Mouse (Mus musculus): ENCODE results near the gene Vma21-ps.
"Not testable (repeated sequence)": the region's sequence is repeated elsewhere in the genome, so short reads cannot be mapped to it uniquely, and the experiment has no call there.

The Vma21-ps gene

GRCm38 (mm10) chr4:52497144-52497543 lies at the start of gene Vma21-ps:
TSS of gene Vma21-ps (minus strand) at chr4:52497244.
- DNase-seq (ENCODE audit: low spot score in 2 of 2) = not testable (repeated sequence)

GRCm38 (mm10) chr4:52543001-52543400 lies 46.0 kb upstream of the Vma21-ps start:
- no peak for DNase-seq (ENCODE audit: low spot score in 2 of 2)

GRCm38 (mm10) chr4:52530636-52531035 lies 33.6 kb upstream of the Vma21-ps start:
- no peak for DNase-seq (ENCODE audit: low spot score in 2 of 2)

- no peak for DNase-seq (ENCODE audit: low spot score in 2 of 2)
These were observed 29.4 kb upstream of the Vma21-ps start for GRCm38 (mm10) chr4:52526464-52526863.

- DNase-seq (ENCODE audit: low spot score in 2 of 2) = no peak
These were observed 22.3 kb upstream of the Vma21-ps start for GRCm38 (mm10) chr4:52519301-52519700.

GRCm38 (mm10) chr4:52517580-52517979 lies 20.5 kb upstream of the Vma21-ps start:
- no peak for DNase-seq (ENCODE audit: low spot score in 2 of 2)

GRCm38 (mm10) chr4:52487486-52487885 lies 9.6 kb downstream of the Vma21-ps start:
- no peak for DNase-seq (ENCODE audit: low spot score in 2 of 2)

- DNase-seq (ENCODE audit: low spot score in 2 of 2) = no peak
These were observed 23.6 kb downstream of the Vma21-ps start for GRCm38 (mm10) chr4:52473431-52473830.

- peak; percentile 30 to 69 for DNase-seq (ENCODE audit: low spot score in 2 of 2)
These were observed 35.7 kb downstream of the Vma21-ps start for GRCm38 (mm10) chr4:52461321-52461720.

GRCm38 (mm10) chr4:52459726-52460125 lies 37.3 kb downstream of the Vma21-ps start:
- no peak for DNase-seq (ENCODE audit: low spot score in 2 of 2)

Measured in left cerebral cortex, adult 9 months (tissue).